Mouse (Mus musculus) heart, embryonic 13.5 days (tissue): ENCODE data around the gene Notch4. TPM values are rescaled to one million over a fixed set of nuclear protein-coding genes. Genes with fewer than 3 reads are reported as not detected.

Source experiments
- ATAC-seq: fragments of 200-750 bp; cut with Nextera tagmentation; 2 replicates; pipeline ENCODE4 v1.8.0; 2017; ENCODE audit warnings: moderate TSS enrichment; ENCODE audit not compliant: insufficient number of reproducible peaks, low FRiP score, low TSS enrichment; ENCODE audit errors: extremely low read depth
- H3K27ac ChIP-seq: fragments of 300-500 bp; sonication (generic); replicated peaks from 2 replicates; pipeline ENCODE4 v1.5.1; 2015; ENCODE audit warnings: moderate library complexity, mild to moderate bottlenecking, inconsistent platforms
- H3K27me3 ChIP-seq: fragments of 300-500 bp; sonication (generic); replicated peaks from 2 replicates; pipeline ENCODE4 v1.6.1; 2015; ENCODE audit warnings: mild to moderate bottlenecking, inconsistent platforms
- H3K36me3 ChIP-seq: fragments of 300-500 bp; sonication (generic); 2 replicates; pipeline ENCODE4 v1.6.1; 2015; ENCODE audit warnings: mild to moderate bottlenecking, inconsistent platforms
- H3K4me1 ChIP-seq: fragments of 300-500 bp; sonication (generic); 2 replicates; pipeline ENCODE4 v1.6.1; 2015; ENCODE audit warnings: inconsistent platforms
- H3K4me2 ChIP-seq: fragments of 300-500 bp; sonication (generic); 2 replicates; pipeline ENCODE4 v1.6.1; 2015; ENCODE audit warnings: inconsistent platforms, mild to moderate bottlenecking, moderate library complexity
- H3K4me3 ChIP-seq: fragments of 300-500 bp; sonication (generic); 2 replicates; pipeline ENCODE4 v1.5.1; 2015; ENCODE audit warnings: moderate library complexity, mild to moderate bottlenecking, inconsistent platforms
- H3K9ac ChIP-seq: fragments of 300-500 bp; sonication (generic); 2 replicates; pipeline ENCODE4 v1.6.1; 2015; ENCODE audit warnings: inconsistent platforms, mild to moderate bottlenecking, moderate library complexity
- H3K9me3 ChIP-seq: fragments of 300-500 bp; sonication (generic); 2 replicates; pipeline ENCODE4 v1.6.1; 2016; ENCODE audit warnings: inconsistent platforms
- WGBS: fragments of 180-500 bp; shearing (Covaris S2); methylation state at CpG from one replicate; pipeline ENCODE4 v1.1.7; 2015; ENCODE audit warnings: mixed read lengths; 5-methylcytosine and 5-hydroxymethylcytosine counted together
- polyA plus RNA-seq: library from polyadenylated mRNA; unstranded; fragments of >200 nt; fragmentation: Nextera tagmentation; extraction: Ambion mirVana; gene quantifications from 2 replicates; pipeline ENCODE4 v1.2.1, GENCODE M21; 2015

The Notch4 gene
- polyA plus RNA-seq, 1 experiment from 2014 or later: 5.5 TPM

- 62% methylated on average over 34 of the region's 34 CpGs for WGBS
- Histone ChIP-seq H3K27me3 (no peaks in the 10 kb centered on the region), H3K36me3 (peaks cover 29% of the 10 kb centered on the region), H3K9me3 (no peaks in the 10 kb centered on the region), H3K9ac (peak overlapping the region; percentile 100), H3K4me3 (peak overlapping the region; percentile 92), H3K4me2 (peak overlapping the region; percentile 91), H3K4me1 (peaks cover 80% of the 10 kb centered on the region), H3K27ac (peak overlapping the region; percentile 98; the same call in 1 of the 2 replicates)
- ATAC-seq: no peak
These were observed 29.9 kb downstream of the Notch4 start for GRCm38 (mm10) chr17:34593752-34594525.

DNA sequence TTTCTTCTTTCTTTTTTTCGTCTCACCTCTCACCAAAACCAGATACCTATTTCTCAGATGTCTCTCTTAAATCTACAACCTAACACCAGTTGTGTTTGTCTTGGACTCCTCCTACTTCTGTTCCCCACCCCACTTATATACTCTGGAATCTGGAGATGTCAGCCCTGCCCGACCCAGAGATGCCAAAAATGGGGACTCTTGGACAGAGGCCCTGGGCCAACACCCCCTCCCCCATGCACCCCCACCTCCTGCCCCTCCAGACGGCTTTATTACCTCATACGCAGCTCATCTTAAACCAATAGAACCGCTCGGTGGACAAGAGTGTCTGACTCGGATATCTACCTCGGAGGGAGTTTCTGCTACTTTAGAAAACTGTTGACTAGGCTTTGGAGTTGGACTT, 32.0 kb downstream of the Notch4 start:
- Histone ChIP-seq H3K27ac (no peak overlapping the region), H3K4me3 (no peak overlapping the region), H3K4me2 (no peak overlapping the region), H3K27me3 (no peaks in the 10 kb centered on the region), H3K36me3 (peaks cover 44% of the 10 kb centered on the region), H3K4me1 (peaks cover 66% of the 10 kb centered on the region), H3K9ac (peak overlapping the region; percentile 24; the same call in 1 of the 2 replicates), H3K9me3 (no peaks in the 10 kb centered on the region)
- ATAC-seq: no peak
- WGBS: 72% methylated on average over 8 of the region's 8 CpGs

DNA sequence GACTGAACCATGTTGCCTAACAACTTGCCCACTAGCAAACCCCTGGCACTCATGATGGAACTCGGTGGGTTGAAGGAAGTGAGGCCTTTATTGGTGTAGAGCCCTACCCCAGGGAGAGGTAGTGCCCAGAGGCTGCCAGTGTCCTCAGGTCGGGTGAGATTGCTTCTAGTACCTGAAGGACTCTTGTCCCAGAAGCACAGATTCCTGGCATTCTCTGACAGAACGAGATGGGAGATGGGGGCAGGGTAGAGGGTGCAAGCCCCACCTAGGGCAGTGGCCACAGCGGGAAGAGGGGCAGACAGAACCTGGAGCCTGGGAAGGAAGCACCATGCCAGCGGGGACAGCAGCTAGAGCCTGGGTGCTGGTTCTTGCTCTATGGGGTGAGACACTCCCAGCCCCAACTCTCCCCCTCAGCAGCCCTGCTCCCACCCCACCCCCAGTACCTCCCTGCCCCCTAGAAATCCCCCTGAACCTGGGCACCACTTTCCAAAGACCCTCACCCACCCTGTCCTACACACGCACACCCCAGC, 33.6 kb downstream of the Notch4 start, which contains the start of gene Ager:
Gene Ager (plus strand): TSS at position 297 of the 530 bp plus-strand sequence.
- Histone ChIP-seq H3K9me3 (no peaks in the 10 kb centered on the region), H3K36me3 (peaks cover 55% of the 10 kb centered on the region), H3K4me2 (peak within 1 kb of the TSS; percentile 37), H3K27ac (peak within 1 kb of the TSS; percentile 32; the same call in 1 of the 2 replicates), H3K4me1 (peaks cover 68% of the 10 kb centered on the region), H3K27me3 (no peaks in the 10 kb centered on the region), H3K9ac (peak within 1 kb of the TSS; percentile 44), H3K4me3 (no peak within 1 kb of the TSS)
- ATAC-seq: no peak
- WGBS: 12% methylated on average over 6 of the region's 6 CpGs

GRCm38 (mm10) chr17:34599891-34600290, 35.8 kb downstream of the Notch4 start:
- WGBS: 83% methylated on average over 9 of the region's 9 CpGs
- no peak for ATAC-seq
- no peaks in the 10 kb centered on the region for H3K27me3 ChIP-seq
- no peaks in the 10 kb centered on the region for H3K9me3 ChIP-seq
- H3K4me2 ChIP-seq: no peak overlapping the region
- H3K4me1 ChIP-seq: peaks cover 54% of the 10 kb centered on the region
- H3K27ac ChIP-seq: no peak overlapping the region
- peaks cover 43% of the 10 kb centered on the region for H3K36me3 ChIP-seq
- H3K9ac ChIP-seq: no peak overlapping the region
- H3K4me3 ChIP-seq: no peak overlapping the region

DNA sequence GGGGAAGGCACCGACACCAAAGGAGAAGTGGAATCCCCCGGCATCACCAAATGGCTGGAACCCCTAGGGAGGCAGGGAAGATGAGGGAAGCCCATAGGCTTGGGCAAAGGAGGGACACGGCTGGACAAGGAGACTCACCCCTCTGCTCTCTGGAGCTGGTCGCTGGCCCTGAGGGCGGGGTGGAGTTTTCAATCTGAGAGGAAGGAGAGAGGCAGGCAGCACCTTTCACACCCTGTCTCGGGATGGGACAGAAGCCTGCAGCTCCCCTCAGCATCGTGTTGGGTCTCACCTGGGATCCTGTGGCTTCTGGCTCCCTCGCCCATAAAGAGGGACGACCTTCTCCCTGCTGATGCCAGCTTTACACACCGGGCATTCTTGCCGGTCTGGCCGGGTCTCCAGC, 37.7 kb downstream of the Notch4 start:
- Histone ChIP-seq H3K4me1 (peaks cover 50% of the 10 kb centered on the region), H3K4me2 (peak overlapping the region; percentile 95)

GRCm38 (mm10) chr17:34603375-34604060, 39.5 kb downstream of the Notch4 start, which contains the start of gene Rnf5:
Gene Rnf5 (minus strand): TSS chr17:34603690.
- Histone ChIP-seq H3K4me2 (peak within 1 kb of the TSS; percentile 97), H3K27ac (peak within 1 kb of the TSS; percentile 94), H3K36me3 (peaks cover 30% of the 10 kb centered on the region), H3K9ac (peak within 1 kb of the TSS; percentile 97), H3K27me3 (no peaks in the 10 kb centered on the region), H3K4me1 (peaks cover 50% of the 10 kb centered on the region), H3K4me3 (peak within 1 kb of the TSS; percentile 88), H3K9me3 (no peaks in the 10 kb centered on the region)
- 1% methylated on average over 30 of the region's 30 CpGs for WGBS
- peak; percentile 90 for ATAC-seq

More for the DNA sequence above, 37.7 kb downstream of the Notch4 start:
- H3K36me3 ChIP-seq: peaks cover 25% of the 10 kb centered on the region
- no peaks in the 10 kb centered on the region for H3K27me3 ChIP-seq
- WGBS: 82% methylated on average over 12 of the region's 12 CpGs
- no peak overlapping the region for H3K9ac ChIP-seq
- H3K9me3 ChIP-seq: no peaks in the 10 kb centered on the region
- no peak for ATAC-seq
- peak overlapping the region; percentile 83; the same call in 1 of the 2 replicates for H3K4me3 ChIP-seq
- no peak overlapping the region for H3K27ac ChIP-seq

DNA sequence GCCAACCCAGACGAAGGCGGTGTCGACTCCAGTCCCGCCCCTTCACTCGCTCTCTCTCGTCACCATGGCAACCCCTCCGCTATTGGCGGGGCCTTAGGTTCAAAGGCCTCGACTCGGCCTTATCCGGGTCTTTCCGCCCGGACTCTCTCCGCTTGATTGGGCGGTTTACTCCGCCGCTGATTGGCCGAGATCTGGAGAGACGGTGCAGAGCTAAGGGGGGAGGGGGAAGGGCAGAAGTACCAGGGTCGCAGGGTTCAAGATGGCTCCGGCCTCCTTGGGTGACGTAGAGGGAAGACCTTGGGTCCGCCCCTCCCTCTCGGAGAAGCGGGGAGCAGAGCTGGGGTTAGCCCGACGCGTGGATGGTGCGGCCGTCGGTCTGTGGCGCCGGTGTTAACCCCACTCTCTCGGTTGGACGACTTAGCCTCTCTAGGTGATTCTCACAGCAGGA, 40.0 kb downstream of the Notch4 start, which contains the start of gene Agpat1:
Gene Agpat1 (plus strand): TSS at position 202 of the 448 bp plus-strand sequence.
- Histone ChIP-seq H3K9ac (peak within 1 kb of the TSS; percentile 97), H3K36me3 (peaks cover 30% of the 10 kb centered on the region), H3K4me3 (peak within 1 kb of the TSS; percentile 88), H3K4me2 (peak within 1 kb of the TSS; percentile 97), H3K27ac (peak within 1 kb of the TSS; percentile 94), H3K9me3 (no peaks in the 10 kb centered on the region), H3K4me1 (peaks cover 54% of the 10 kb centered on the region), H3K27me3 (no peaks in the 10 kb centered on the region)
- WGBS: under 1% methylated on average over 35 of the region's 35 CpGs
- peak; percentile 85 for ATAC-seq

DNA sequence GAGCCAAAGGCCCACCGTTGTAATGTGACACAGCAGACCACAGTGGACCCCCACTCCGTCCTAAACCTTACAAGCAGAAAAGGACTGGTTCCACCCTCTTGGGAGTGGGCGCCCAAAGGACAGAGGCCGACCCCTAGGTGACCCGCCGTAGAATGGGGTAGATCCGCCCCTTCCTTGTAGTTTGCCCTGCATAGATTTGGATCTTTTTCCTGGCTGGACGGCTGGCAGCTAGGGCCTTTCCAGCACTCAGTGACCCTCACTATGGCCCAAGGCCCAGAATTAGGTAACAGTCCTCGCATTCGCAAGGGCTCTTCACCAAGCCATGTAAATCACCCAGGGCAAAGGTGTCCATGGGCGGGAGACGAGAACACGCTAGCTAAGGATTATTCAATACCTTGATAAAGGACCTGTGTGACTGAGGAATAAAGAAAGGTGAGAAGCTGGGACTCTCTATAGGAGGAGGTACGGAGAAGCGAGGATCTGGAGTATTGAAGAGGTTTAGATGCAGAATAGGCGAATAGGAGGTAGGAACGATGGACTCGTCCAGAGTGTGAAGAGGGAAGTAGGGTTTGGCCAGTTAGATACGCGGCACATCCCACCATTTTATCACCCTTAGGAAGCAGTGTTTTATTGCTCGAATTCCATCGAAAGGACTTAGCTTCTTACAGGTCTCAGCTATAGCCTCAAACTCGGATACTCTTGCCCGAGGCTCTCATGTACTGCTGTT, 40.6 kb downstream of the Notch4 start:
- peak overlapping the region; percentile 88 for H3K4me3 ChIP-seq
- H3K9ac ChIP-seq: peak overlapping the region; percentile 97
- H3K27me3 ChIP-seq: no peaks in the 10 kb centered on the region
- no peaks in the 10 kb centered on the region for H3K9me3 ChIP-seq
- H3K27ac ChIP-seq: peak overlapping the region; percentile 94
- 20% methylated on average over 24 of the region's 24 CpGs for WGBS
- peak overlapping the region; percentile 97 for H3K4me2 ChIP-seq
- no peak for ATAC-seq
- peaks cover 49% of the 10 kb centered on the region for H3K4me1 ChIP-seq
- H3K36me3 ChIP-seq: peaks cover 29% of the 10 kb centered on the region

DNA sequence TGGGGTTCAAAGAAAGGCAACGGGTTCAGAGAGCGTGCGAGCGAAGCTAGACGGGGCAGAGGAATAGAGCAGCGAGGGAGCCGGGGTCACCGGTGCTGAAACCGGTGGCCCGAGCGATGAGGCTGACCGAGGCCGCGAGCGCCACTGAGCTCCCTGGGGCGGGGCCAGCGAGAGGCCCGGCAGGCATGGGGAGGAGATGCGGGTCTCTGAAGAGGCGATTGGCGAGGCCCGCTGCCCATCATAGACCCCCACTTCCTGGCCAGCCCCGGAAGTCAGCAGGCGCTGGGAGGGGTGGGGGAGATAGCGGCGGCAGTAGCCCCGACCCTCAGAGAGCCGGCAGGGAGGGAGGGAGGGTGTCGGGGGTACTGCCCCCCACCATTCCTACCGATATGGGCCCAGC, 41.5 kb downstream of the Notch4 start:
- peak; percentile 35; the same call in 1 of the 2 replicates for ATAC-seq
- peaks cover 49% of the 10 kb centered on the region for H3K4me1 ChIP-seq
- no peaks in the 10 kb centered on the region for H3K27me3 ChIP-seq
- under 1% methylated on average over 25 of the region's 30 CpGs for WGBS
- peaks cover 25% of the 10 kb centered on the region for H3K36me3 ChIP-seq
- peak overlapping the region; percentile 88 for H3K4me3 ChIP-seq
- peak overlapping the region; percentile 94 for H3K27ac ChIP-seq
- H3K9me3 ChIP-seq: no peaks in the 10 kb centered on the region
- H3K4me2 ChIP-seq: peak overlapping the region; percentile 97
- H3K9ac ChIP-seq: peak overlapping the region; percentile 97

- Histone ChIP-seq H3K36me3 (peaks cover 25% of the 10 kb centered on the region), H3K4me2 (peak overlapping the region; percentile 97), H3K27me3 (no peaks in the 10 kb centered on the region), H3K27ac (peak overlapping the region; percentile 84), H3K4me3 (peak overlapping the region; percentile 88), H3K4me1 (peaks cover 49% of the 10 kb centered on the region), H3K9me3 (no peaks in the 10 kb centered on the region), H3K9ac (peak overlapping the region; percentile 97)
- no peak for ATAC-seq
- 14% methylated on average over 32 of the region's 32 CpGs for WGBS
These were observed 42.3 kb downstream of the Notch4 start for GRCm38 (mm10) chr17:34606186-34607039.
